Mouse (Mus musculus) kidney, postnatal 4 days (tissue): ENCODE results near the gene Nrxn2.

Source experiments
- DNase-seq, 2 experiments: peaks; one replicate each; pipeline ENCODE4 v3.0.0; 2021; ENCODE audit warnings: mixed read lengths in 2 of 2

The Nrxn2 gene

GRCm38 (mm10) chr19:6543035-6543383, 124.5 kb downstream of the Nrxn2 start:
- DNase-seq, result peak in 1 of 2 experiments; percentile 65

GRCm38 (mm10) chr19:6543518-6543917, 125.0 kb downstream of the Nrxn2 start:
- DNase-seq, result peak in 1 of 2 experiments; percentile 41

DNA sequence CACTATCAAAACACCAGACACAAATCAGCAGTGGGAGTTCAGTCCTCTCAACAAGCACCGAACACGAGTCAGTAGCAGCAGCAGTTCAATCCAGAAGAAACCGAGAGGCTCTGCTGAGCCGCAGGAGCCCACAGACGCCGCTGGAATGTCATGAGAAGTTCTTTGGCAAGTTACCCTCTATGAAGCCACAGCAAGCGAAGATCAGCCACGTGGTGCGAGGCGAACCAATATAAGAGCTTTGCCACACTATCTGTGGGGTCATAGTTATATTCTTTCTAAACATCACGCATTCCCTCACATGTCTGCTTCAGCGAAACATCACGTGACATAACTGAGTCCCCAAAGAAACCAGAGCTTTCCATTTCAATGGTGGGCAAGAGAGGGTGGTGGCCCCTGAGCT, 126.2 kb downstream of the Nrxn2 start:
- no peak for DNase-seq

DNA sequence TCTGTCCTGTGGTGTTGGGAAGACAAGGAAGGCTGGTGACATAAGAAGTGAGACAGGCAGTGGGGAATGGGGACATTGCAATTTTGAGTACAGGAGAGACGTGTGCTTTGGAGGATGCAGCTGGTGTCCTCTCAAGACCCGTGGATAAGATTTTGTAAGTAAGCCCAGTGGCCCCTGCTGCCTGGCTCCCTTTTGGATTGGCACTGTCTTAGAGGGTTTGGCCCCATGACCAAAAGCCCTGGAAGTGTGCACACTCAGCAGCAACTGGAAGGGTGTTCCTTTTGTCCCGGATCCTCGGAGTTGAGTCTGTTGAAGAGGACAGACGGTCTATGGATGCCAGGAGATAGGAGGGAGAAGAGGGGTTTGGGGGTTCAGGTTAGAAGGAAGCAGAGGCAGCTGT, 127.0 kb downstream of the Nrxn2 start:
- DNase-seq, result no peak

GRCm38 (mm10) chr19:6546096-6546495, 127.6 kb downstream of the Nrxn2 start:
- peak in 1 of 2 experiments; percentile 55 for DNase-seq

GRCm38 (mm10) chr19:6547801-6548200, 129.3 kb downstream of the Nrxn2 start:
- no peak for DNase-seq

DNA sequence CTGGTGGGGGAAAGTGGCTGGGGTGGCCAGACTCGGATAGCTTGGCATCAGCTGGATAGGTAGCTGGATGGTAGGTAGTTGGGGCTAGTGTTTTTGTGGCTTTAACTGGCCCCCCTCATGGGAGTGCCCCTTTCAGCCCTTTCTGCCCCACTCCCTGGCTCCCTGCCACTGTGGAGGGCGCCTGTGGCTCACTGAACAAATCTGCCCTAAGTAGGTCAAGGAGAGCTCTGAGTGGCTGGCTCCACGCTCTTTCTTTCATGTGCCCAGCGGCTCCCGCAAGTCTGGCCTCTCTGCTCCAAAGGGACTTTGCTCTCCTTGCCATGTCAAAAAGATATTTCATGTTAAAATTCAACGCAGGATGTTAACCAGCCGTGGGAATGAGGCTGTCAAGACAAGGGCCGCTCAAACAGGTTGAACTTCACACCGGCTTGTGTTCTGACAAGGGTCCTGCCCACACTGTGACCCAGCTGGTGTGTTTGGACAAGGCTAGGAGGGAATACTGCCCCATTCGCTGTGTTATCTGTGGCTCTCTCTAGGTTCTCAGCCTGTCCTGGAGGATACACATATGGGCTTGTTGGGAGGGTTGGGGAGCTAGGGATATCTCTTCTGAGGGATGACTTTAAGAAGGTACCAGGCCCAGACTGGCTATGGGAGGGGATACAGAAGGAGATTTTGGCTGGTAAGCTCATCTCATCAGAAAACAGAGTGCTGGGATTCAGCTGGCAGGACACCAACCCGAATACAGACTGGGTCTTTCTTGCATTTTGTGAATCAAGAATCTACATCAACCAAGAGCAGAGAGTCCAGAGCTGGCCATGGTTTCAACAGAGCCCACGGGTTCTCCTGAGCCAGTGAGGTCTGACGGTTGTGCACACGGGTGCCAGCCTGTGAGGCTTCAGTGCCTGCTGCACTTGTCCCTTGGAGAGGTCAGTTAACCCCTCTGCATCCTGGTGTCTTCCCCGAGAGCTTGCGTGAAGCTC, 130.2 kb downstream of the Nrxn2 start:
- DNase-seq, result peak; percentile 60 to 77

DNA sequence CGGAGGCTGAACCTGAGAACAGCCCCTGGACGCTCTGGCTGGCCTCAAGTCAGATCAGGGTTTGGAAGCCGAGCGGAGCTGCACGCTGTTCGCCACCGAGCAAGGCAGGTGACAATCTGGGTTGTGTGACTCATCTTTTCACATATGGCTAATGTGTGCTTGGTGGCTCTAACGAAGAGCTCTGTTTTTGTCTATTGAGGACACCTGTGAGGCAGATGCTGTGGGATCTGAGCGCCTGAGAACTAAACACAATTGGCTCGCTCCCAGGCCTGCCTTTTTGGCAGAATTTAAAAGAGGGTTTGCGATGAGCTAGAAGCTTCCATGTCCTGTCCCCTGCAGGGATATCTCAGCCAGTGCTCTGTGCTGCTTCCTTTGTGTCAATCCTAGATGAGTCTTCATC, 131.0 kb downstream of the Nrxn2 start:
- DNase-seq, result no peak

GRCm38 (mm10) chr19:6551215-6551614, 132.7 kb downstream of the Nrxn2 start:
- DNase-seq, result no peak

- DNase-seq, result peak; percentile 75 to 84
These were observed 133.9 kb downstream of the Nrxn2 start for GRCm38 (mm10) chr19:6552302-6553028.

- DNase-seq, result no peak
These were observed 134.6 kb downstream of the Nrxn2 start for GRCm38 (mm10) chr19:6553174-6553573.

DNA sequence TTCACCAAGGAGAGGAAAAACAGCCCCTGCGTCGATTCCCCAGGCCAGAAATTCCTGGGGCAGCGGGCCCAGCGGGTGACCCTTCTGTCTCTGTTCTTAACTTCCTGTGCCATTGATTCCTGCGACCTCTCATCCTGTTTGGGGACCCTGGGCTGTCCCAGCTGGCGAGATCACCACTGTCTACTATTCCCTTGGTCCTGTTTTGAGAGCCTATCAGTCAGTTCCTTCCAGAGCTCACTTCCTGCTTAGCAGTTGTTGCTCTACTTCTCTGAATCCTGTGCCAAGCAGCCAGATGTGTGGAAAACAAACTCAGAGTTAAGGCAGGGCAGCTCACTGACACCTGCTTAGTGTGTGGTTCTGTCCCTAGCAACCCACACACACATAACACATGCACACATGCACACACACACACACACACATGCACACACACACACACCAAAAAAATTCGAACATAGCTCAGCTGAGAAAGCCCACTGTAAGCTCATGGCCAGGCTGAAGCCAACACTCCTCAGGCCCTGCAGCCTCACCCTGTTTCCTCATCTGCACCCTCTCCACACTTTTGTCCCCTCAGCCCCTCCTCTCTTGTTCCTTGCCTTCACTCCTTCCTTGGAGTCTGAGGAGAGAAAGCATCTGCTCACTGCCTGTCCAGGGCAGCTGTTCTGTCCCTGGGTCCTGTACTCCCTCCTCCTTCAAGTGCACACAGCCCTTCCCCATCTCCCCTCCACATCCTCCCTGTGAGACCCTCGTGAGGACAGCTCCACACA, 135.5 kb downstream of the Nrxn2 start:
- DNase-seq, result peak in 1 of 2 experiments; percentile 54

- no peak for DNase-seq
These were observed 141.0 kb downstream of the Nrxn2 start for GRCm38 (mm10) chr19:6559576-6559975.

GRCm38 (mm10) chr19:6560246-6560815, 141.8 kb downstream of the Nrxn2 start:
- no peak for DNase-seq

DNA sequence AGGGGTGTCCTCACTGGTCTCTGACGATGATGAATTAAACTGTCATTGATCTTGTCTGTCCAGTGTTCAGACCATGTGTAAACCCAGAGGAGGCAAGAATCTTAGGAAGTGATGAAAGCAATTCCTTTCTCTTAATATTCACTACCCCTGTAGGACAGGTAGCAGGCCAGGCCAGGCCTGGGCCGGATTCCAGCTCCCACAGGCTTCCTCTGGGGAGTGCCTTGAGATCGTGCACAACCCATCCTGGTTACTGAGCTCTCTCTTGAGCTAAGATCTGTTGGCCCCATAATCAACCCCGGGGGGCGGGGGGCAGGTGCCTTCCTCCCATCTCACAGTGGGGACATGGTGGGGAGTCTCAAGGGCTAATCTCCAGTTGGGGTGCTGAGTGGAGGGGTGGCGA, 146.6 kb downstream of the Nrxn2 start:
- no peak for DNase-seq

DNA sequence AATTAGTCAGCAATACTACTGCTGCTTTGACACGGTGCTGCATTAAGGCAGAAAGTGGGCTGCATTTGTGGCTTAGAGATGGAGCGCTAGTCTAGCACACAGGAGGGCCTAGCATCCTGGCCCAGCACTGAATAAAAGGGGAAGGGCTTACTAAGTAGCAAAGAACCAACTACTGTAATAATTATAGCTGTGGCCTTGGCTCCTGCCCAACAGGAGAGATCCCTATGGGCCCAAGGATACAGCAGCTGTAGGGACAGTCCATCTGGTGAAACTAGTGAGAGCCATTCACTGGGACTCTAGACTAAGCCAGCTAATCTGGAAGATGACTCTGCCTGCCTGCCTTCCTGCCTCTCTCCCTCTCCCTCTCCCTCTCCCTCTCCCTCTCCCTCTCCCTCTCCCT, 147.9 kb downstream of the Nrxn2 start:
- no peak for DNase-seq

DNA sequence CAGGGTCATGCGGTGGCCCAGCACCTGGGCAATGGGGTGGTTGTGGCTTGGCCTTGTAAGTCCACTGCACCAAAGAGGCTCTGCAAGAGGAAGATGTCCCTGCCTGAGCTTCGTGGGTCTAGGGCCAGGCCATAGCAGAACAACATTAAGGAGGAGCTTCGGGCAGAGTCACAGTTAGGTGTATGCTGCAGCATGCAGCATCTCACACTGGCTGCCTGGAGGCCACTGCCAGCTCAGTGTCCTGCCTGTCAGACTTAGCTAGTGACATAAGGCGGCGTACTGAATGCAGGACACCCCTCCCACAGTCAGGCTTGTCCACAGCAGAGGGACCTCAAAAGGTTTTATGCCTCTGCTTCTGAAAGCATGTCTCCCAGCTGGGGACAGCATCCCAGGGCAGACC, 150.5 kb downstream of the Nrxn2 start:
- no peak for DNase-seq

DNA sequence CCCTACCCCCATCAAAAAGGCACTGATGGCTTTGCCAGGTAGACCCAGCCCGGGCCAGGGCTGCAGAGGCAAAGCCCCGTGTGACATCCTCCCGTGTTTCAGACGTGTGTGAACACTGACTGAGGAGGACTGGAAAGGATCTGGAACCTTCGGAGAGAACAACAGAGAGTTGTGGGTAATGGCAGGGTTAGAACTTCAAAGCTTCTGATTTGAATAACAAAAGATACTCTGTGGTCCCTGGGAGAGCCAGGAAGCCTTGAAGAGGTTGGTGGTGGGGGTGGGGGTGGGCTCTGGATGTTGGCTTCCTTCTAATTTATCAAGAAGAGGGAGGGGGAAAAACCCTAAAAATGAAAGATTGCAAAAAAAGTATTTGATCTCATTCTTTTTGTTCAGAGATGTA, 151.0 kb downstream of the Nrxn2 start:
- no peak for DNase-seq

GRCm38 (mm10) chr19:6571476-6571875, 152.9 kb downstream of the Nrxn2 start:
- DNase-seq, result no peak

GRCm38 (mm10) chr19:6572001-6572400, 153.5 kb downstream of the Nrxn2 start:
- no peak for DNase-seq
